Mouse (Mus musculus): ENCODE data around the gene Casz1.

Gene Casz1

DNA sequence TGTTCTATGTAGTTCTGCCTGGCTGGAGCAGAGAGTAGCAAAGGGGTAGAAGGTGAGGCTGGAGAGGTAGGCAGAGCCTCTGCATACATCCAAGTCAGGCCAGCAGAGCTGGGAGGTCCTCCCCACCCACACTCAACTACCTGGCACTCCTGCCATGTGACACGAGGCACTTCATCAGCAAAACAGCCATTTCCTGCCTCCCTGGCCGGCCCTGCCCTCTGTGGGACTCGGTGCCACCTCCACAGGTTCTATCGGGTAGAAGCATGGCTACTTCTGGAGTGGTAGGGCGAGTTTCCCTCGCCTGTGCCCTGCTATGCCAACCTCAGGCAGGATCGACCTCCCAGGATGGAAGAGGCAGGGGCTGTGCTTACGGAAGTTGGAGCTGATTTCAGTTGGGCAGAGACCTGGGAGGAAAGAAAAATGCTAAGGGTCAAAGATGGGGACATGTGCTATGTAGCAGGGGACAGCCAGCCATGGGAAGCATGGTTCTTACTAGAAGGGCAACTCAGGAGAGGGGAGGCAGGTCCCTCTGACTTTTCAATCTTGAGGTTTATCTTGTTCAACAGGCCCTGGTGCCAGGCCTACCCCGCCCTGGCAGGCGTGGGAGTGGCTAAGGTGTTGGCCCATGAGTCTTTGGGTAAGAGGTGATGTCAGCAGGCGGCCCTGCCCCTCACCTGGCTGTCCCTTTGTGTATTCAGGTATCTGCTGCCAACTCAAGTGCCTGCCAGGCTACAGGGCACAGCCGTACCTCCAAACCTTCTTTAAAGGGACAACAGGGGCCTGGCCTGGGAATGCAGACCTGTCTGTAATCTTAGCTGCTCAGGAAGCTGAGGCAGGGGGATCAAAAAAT is 6.5 kb upstream of the Casz1 start:
- in situ Hi-C loops (cut with MboI, MseI): no loop called here

DNA sequence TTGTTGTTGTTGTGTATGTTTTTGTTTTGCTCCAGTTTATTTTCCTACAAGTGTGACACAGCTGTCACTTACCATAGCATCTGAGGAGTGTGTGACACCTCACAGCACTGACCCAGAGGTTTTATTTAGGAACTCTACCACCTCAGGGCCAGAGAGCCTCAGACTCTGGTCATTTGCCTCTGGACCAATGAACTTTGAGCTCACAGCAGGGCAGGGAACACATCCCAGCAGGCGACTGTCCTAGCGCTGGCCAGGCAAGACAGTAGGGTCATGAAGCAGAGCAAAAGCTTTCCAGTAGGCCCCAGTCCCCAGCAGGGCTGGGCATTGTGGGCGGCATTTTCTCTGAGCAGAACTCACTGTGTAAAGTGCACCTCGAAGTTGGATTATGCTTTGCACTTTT is 1.2 kb upstream of the Casz1 start:
- in situ Hi-C loops (cut with MboI, MseI): no loop called here

- in situ Hi-C loops (cut with MboI, MseI): no loop called here
Observed at GRCm38 (mm10) chr4:148803636-148804035, 593 bp upstream of the Casz1 start.

GRCm38 (mm10) chr4:148804780-148805160 is 541 bp downstream of the Casz1 start:
- in situ Hi-C loops (cut with MboI, MseI): no loop called here

GRCm38 (mm10) chr4:148805161-148805810 is 1.1 kb downstream of the Casz1 start:
- in situ Hi-C loops (cut with MboI, MseI): no loop called here

GRCm38 (mm10) chr4:148805811-148806747 is 1.9 kb downstream of the Casz1 start:
- in situ Hi-C loops (cut with MboI, MseI): no loop called here

DNA sequence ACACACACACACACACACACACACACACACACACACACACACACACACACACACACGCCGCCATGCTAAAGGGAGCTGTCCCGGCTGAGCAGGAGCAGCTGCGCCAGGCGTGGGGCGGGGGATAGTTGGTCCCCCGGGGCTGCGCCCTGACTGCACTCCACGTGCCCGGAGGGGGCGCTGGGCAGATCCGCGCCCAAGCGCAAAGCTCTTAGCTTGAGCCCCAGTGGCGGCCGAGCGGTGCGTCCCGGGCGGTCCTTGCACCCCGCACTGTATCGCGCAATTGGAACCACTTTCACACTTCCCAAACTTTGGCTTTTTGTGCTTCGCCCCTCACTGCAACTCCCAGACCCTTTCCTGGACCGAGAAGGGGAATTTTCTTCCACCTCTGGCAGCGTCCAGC is 2.6 kb downstream of the Casz1 start:
- in situ Hi-C loops (cut with MboI, MseI): no loop called here

DNA sequence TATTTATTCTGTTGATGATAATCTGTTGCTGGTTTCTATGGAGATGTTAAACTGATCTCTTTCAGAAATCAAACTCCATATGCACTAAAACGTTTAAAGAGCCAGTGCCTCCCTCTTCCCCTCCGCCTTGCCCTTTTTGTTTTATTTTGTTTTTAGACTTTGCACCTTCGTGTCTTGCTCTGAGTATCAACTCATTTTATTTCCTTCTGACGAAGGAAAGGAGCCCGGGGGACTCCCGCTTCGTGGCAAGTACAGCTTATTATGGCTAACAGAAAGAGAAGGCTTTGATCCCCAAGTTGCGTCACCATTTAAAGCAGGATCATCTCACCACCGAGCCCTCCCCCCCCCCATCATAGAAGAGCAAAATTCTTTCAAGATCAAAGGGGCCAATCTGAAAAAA is 3.2 kb downstream of the Casz1 start:
- in situ Hi-C loops (cut with MboI, MseI): no loop called here

GRCm38 (mm10) chr4:148808839-148809238 is 4.6 kb downstream of the Casz1 start:
- in situ Hi-C loops (cut with MboI, MseI): no loop called here

DNA sequence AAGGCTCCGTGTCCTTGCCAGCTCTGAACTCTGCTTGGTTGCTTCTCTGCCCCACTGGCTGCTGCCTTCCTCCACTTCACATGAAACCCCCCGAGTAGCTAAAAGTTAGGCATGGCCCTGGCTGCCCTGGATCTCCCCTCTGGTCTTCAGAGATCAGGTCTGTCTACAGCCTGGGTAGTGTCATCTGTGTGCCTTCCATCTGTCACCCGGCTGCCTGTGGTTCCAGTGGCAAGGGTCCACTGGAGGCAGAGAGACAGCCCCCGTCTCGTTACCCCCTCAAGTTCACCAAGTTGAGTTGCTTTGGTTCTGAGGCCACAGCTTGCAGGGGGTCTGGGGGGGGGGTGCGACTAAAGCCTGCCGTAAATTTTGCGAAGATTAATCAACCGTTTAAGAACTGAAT is 6.5 kb downstream of the Casz1 start:
- in situ Hi-C loops (cut with MboI, MseI): no loop called here

GRCm38 (mm10) chr4:148811940-148812339 is 7.7 kb downstream of the Casz1 start:
- in situ Hi-C loops (cut with MboI, MseI): no loop called here

GRCm38 (mm10) chr4:148813247-148813646 is 9.0 kb downstream of the Casz1 start:
- in situ Hi-C loops (cut with MboI, MseI): no loop called here

GRCm38 (mm10) chr4:148816556-148816955 is 12.3 kb downstream of the Casz1 start:
- in situ Hi-C loops (cut with MboI, MseI): no loop called here

- in situ Hi-C loops (cut with MboI, MseI): no loop called here
Observed at GRCm38 (mm10) chr4:148818161-148818560, 13.9 kb downstream of the Casz1 start.

DNA sequence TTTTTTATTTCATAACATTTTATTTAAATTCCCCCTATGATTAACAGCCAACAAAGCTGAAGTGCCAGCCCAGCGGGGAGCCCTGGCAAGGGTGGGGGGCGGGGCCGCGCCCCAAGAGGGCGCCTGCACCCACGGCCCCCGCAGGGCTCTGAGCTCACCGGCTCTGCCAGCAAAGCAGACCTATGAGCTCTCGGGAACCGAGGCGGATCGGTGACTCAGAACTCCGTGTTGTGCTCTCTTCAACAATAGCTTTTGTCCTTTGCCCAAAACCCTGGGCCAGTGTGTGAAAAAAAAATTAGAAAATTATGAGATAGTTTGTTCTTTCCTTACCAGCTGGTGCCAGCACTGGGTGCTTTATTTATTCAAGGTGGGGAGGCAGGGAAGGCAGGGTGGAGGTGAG is 15.9 kb downstream of the Casz1 start:
- in situ Hi-C loops (cut with MboI, MseI): no loop called here

- in situ Hi-C loops (cut with MboI, MseI): no loop called here
Observed at GRCm38 (mm10) chr4:148823281-148823680, 19.1 kb downstream of the Casz1 start.

- in situ Hi-C loops (cut with MboI, MseI): no loop called here
Observed at GRCm38 (mm10) chr4:148830350-148830749, 26.1 kb downstream of the Casz1 start.

- in situ Hi-C loops (cut with MboI, MseI): no loop called here
Observed at GRCm38 (mm10) chr4:148833245-148833990, 29.2 kb downstream of the Casz1 start.

DNA sequence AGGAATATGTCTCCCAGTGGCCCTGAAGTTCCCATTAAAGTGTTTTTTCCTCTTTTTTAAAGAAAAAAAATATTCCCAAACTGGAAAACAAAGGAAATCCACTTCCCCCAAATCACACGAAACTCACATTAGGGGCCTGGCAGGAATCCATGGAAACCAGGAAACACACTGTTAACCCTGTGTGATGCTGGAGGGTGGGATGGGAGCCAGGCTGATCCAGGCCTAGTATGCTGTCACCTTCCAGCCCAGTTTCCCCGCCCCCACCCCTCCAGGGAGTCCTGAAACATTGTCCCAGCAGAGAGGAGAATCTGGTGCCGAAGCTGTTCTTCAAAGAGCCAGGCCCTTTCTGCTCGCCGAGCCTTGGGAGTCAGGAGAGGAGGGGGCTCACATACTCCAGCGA is 32.2 kb downstream of the Casz1 start:
- in situ Hi-C loops (cut with MboI, MseI): no loop called here

GRCm38 (mm10) chr4:148837046-148837445 is 32.8 kb downstream of the Casz1 start:
- in situ Hi-C loops (cut with MboI, MseI): no loop called here

GRCm38 (mm10) chr4:148837644-148838043 is 33.4 kb downstream of the Casz1 start:
- in situ Hi-C loops (cut with MboI, MseI): no loop called here
